Mouse (Mus musculus): ENCODE data around the gene Ppp1r11. TPM values are rescaled to one million over a fixed set of nuclear protein-coding genes. Genes with fewer than 3 reads are reported as not detected.

The Ppp1r11 gene
- 36.0 and 37.2 TPM in 2 replicates for polyA plus RNA-seq (2012; rRNA removed; ENCODE audit: low replicate concordance)

GRCm38 (mm10) chr17:36950981-36951947 is at the start of gene Ppp1r11:
Gene Ppp1r11, minus strand, starts transcription at chr17:36951741.

GRCm38 (mm10) chr17:37000863-37001262 is 49.3 kb upstream of the Ppp1r11 start, which contains the start of gene Zfp57:
Gene Zfp57, plus strand, starts transcription at chr17:37001163.

GRCm38 (mm10) chr17:36989437-36989836 is 37.9 kb upstream of the Ppp1r11 start, which contains the start of gene H2-M5:
Gene H2-M5, minus strand, starts transcription at chr17:36989537.

GRCm38 (mm10) chr17:36981221-36981813 is 29.8 kb upstream of the Ppp1r11 start, which contains the start of gene 2410137M14Rik:
Gene 2410137M14Rik, minus strand, starts transcription at chr17:36981237.

GRCm38 (mm10) chr17:36957999-36958743 is 6.6 kb upstream of the Ppp1r11 start, which contains the start of the genes Znrd1 and Znrd1as:
Gene Znrd1, minus strand, starts transcription at chr17:36958559.
Gene Znrd1as, plus strand, starts transcription at chr17:36958592.

GRCm38 (mm10) chr17:36942791-36943471 is 8.6 kb downstream of the Ppp1r11 start, which contains the start of gene Rnf39:
Gene Rnf39, plus strand, starts transcription at chr17:36942918.

Other genes starting within 250 kb of the Ppp1r11 start
- not detected in 2 replicates for gene H2-M10.5, start 178.8 kb downstream of the Ppp1r11 start, polyA plus RNA-seq (2012; rRNA removed; ENCODE audit: low replicate concordance)
- not detected in 2 replicates for gene H2-M10.6, start 139.6 kb downstream of the Ppp1r11 start, polyA plus RNA-seq (2012; rRNA removed; ENCODE audit: low replicate concordance)
- gene Trim26, start 114.6 kb downstream of the Ppp1r11 start, polyA plus RNA-seq (2012; rRNA removed; ENCODE audit: low replicate concordance): 40.7 and 59.8 TPM in 2 replicates
- gene Trim15, start 84.5 kb downstream of the Ppp1r11 start, polyA plus RNA-seq (2012; rRNA removed; ENCODE audit: low replicate concordance): not detected in 2 replicates
- gene Trim10, start 82.2 kb downstream of the Ppp1r11 start, polyA plus RNA-seq (2012; rRNA removed; ENCODE audit: low replicate concordance): not detected in 2 replicates
- gene Trim40, start 61.6 kb downstream of the Ppp1r11 start, polyA plus RNA-seq (2012; rRNA removed; ENCODE audit: low replicate concordance): 0.07 TPM in 1 of 2 replicates, not detected in the other
- not detected in 2 replicates for gene Trim31, start 53.6 kb downstream of the Ppp1r11 start, polyA plus RNA-seq (2012; rRNA removed; ENCODE audit: low replicate concordance)
- 5.6 and 7.9 TPM in 2 replicates for gene Rnf39, start 8.8 kb downstream of the Ppp1r11 start, polyA plus RNA-seq (2012; rRNA removed; ENCODE audit: low replicate concordance)
- 19.6 and 23.2 TPM in 2 replicates for gene Znrd1, start 6.8 kb upstream of the Ppp1r11 start, polyA plus RNA-seq (2012; rRNA removed; ENCODE audit: low replicate concordance)
- gene Znrd1as, start 6.9 kb upstream of the Ppp1r11 start, polyA plus RNA-seq (2012; rRNA removed; ENCODE audit: low replicate concordance): 0.75 and 3.1 TPM in 2 replicates
- gene 2410137M14Rik, start 29.5 kb upstream of the Ppp1r11 start, polyA plus RNA-seq (2012; rRNA removed; ENCODE audit: low replicate concordance): not detected in 2 replicates
- gene H2-M5, start 37.8 kb upstream of the Ppp1r11 start, polyA plus RNA-seq (2012; rRNA removed; ENCODE audit: low replicate concordance): 0.14 and 0.27 TPM in 2 replicates
- gene Zfp57, start 49.4 kb upstream of the Ppp1r11 start, polyA plus RNA-seq (2012; rRNA removed; ENCODE audit: low replicate concordance): 1.8 and 3.7 TPM in 2 replicates
- gene Mog, start 71.7 kb upstream of the Ppp1r11 start, polyA plus RNA-seq (2012; rRNA removed; ENCODE audit: low replicate concordance): 0.06 TPM in 1 of 2 replicates, not detected in the other
- 29.6 and 40.7 TPM in 2 replicates for gene Gabbr1, start 94.2 kb upstream of the Ppp1r11 start, polyA plus RNA-seq (2012; rRNA removed; ENCODE audit: low replicate concordance)
- not detected in 2 replicates for gene Olfr90, start 136.8 kb upstream of the Ppp1r11 start, polyA plus RNA-seq (2012; rRNA removed; ENCODE audit: low replicate concordance)
- not detected in 2 replicates for gene Olfr91, start 146.5 kb upstream of the Ppp1r11 start, polyA plus RNA-seq (2012; rRNA removed; ENCODE audit: low replicate concordance)
- gene Olfr92, start 168.3 kb upstream of the Ppp1r11 start, polyA plus RNA-seq (2012; rRNA removed; ENCODE audit: low replicate concordance): not detected in 2 replicates
- not detected in 2 replicates for gene Olfr93, start 209.8 kb upstream of the Ppp1r11 start, polyA plus RNA-seq (2012; rRNA removed; ENCODE audit: low replicate concordance)
- gene Ubd, start 242.2 kb upstream of the Ppp1r11 start, polyA plus RNA-seq (2012; rRNA removed; ENCODE audit: low replicate concordance): 4.3 and 5.8 TPM in 2 replicates
- not detected in 2 replicates for gene Olfr94, start 249.3 kb upstream of the Ppp1r11 start, polyA plus RNA-seq (2012; rRNA removed; ENCODE audit: low replicate concordance)